Mouse (Mus musculus) CD8-positive naive resting alpha-beta T cell, adult 2 months (primary cell): ENCODE data around the gene Chchd1.
"Not testable (repeated sequence)": the region's sequence is repeated elsewhere in the genome, so short reads cannot be mapped to it uniquely, and the experiment has no call there.

Experiments
- DNase-seq, 2 experiments: peaks; one replicate each; pipeline ENCODE4 v3.0.0; 2022; ENCODE audit warnings: low read depth in 2 of 2, low spot score in 2 of 2

Chchd1 gene

DNA sequence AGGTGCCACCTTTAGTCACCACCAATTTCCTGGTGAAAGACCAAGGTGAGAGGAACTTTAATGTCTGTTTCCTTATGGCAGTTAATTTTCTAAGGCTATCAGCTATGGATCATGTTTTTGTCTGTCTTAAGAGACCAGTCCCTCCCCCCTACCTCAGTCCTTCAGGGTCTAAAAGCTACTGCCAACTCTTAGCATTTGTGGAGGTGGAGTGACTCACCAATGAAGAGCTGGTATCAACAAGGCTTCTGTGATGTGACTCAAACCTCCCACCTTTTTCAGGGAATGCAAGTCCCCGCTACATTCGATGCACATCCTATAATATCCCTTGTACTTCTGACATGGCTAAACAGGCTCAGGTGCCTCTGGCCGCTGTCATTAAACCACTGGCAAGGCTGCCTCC lies 16.2 kb upstream of the Chchd1 start:
- no peak for DNase-seq

DNA sequence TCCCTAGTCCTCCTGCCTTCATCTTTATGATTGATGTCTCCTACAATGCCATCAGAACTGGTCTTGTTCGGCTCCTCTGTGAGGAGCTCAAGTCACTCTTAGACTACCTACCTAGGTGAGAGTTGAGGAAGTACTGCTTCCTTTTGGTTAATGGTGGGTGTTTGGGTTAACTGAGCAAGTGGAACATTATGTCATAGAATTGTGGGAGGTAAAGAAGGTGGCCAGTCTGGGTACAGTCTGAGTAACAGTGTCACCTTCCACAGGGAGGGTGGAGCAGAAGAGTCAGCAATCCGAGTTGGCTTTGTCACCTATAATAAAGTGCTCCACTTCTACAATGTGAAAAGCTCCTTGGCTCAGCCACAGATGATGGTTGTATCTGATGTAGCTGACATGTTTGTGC lies 13.8 kb upstream of the Chchd1 start:
- no peak for DNase-seq

- no peak for DNase-seq
Measured at GRCm38 (mm10) chr14:20691772-20692171, 11.0 kb upstream of the Chchd1 start.

DNA sequence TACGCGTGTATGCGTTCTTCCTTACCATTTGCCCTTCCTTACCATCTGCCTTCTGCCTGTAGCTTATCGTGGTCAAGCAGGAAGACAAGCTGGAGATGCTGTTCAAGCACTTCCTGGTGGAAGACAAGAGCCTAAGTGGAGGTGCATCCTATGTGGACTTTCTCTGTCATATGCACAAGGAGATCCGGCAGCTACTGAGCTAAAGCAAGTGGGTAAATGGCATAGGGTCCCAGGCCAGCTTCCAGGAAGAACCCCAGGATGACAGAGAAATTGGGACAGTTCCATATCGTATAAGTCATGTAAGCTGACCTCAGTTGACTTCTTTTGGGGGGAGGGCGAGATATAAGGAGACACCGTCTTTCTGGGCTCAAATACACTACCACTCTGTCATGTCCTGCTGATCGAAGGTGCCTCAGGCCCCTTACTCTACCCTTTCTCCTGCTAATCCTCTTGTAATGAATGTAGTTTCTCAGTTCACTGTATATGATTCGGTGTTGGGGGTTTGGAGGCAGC lies 9.2 kb upstream of the Chchd1 start:
- DNase-seq, result no peak

GRCm38 (mm10) chr14:20694185-20694883 lies 8.5 kb upstream of the Chchd1 start:
- DNase-seq, result no peak

GRCm38 (mm10) chr14:20694884-20695760 lies 7.7 kb upstream of the Chchd1 start, which contains the start of gene Fut11:
Gene Fut11, plus strand, starts transcription at chr14:20694968.
- peak; percentile 79 to 80 for DNase-seq

GRCm38 (mm10) chr14:20695761-20696520 lies 6.9 kb upstream of the Chchd1 start:
- DNase-seq, result no peak

GRCm38 (mm10) chr14:20696986-20697385 lies 5.8 kb upstream of the Chchd1 start:
- DNase-seq, result peak; percentile 21 to 33

DNA sequence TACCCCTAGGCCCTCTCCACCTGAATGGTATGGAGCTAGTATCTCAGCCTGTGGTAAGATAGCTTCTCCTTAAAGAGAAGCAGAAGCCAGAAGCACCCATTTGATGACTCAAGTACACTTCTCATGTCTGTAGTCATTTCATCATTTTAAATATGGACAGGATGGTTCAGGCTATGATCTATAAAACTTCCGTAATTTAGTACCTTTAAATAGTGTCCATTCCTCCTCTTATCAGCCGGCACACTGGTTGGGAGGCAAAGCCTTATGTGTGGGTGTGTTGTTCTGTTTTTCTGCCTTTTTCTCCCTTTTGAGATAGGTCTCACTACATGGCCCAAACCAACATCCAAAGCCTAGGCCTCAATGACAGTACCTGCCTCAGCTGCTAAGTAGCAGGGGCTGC lies 4.3 kb upstream of the Chchd1 start:
- DNase-seq, result no peak

DNA sequence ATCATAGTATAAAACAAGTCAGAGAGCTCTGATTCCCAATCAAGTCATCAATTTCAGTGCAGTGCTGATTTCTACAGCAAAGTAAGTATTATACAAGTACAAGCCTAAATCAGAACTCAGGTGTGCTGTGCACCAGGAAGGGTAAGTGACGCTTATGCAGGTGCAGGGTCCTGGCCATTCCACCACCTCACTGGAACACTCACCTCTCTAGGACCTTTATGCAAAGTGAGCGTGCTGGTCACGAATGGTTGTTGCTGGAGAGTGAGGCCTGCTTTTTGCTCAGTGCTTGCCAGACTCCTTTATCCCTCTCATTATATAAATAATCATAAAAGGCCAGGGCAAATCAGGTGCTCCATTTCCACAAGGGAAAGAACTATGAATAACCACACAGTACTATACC lies 2.4 kb upstream of the Chchd1 start:
- no peak for DNase-seq

- no peak for DNase-seq
Measured at GRCm38 (mm10) chr14:20701554-20701953, 1.3 kb upstream of the Chchd1 start.

- DNase-seq, result no peak
Measured at GRCm38 (mm10) chr14:20702096-20702740, 588 bp upstream of the Chchd1 start.

GRCm38 (mm10) chr14:20703461-20703860 lies 655 bp downstream of the Chchd1 start:
- not testable (repeated sequence) for DNase-seq

DNA sequence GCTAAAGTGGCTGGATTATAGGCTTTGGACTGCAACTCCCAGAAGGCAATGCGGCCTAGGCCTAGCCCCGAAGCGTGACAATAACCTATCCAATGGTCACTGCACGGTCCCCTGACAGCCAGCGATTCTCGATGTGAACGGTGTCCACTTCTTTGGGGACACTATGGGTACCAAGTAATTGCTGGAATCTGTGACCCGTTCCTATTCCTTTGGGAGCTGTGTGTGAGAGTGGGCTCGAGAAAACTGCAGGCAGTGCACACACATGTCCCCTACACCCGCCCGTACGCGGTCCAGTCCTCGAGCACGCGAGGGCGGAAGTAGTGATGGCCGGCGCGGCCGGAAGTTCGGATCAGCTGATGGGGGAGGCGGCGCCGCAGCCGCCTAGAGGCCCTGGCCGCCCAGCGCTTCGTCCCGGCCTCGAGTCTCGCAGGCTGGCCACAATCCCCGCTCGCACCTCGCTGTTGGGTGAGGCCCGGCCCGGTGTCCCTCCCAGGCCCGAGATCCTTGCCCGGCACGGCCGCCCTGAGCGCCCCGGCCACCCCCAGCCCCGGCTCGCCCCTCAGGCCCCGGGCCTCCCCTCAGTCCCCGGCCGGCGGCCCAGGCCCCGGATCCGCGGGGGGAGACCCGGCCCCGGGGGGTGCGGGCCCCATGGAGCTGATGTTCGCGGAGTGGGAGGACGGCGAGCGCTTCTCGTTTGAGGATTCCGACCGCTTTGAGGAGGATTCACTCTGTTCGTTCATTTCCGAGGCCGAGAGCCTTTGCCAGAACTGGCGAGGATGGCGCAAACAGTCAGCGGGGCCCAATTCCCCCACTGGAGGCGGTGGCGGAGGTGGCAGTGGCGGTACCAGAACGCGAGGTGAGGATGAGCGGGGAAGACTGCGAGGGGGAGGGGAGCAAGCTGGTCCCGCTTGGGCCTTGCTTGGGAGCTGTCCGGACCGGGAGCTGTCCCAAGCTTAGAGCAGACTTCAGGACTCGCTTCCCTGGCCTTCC lies 4.7 kb downstream of the Chchd1 start, which contains the start of gene Zswim8:
TSS of gene Zswim8 (plus strand) at position 352 of the 990 bp plus-strand sequence.
- peak; percentile 42 to 49 for DNase-seq

GRCm38 (mm10) chr14:20708239-20708638 lies 5.4 kb downstream of the Chchd1 start:
- peak; percentile 11 to 36 for DNase-seq

GRCm38 (mm10) chr14:20713832-20714231 lies 11.0 kb downstream of the Chchd1 start:
- no peak for DNase-seq

DNA sequence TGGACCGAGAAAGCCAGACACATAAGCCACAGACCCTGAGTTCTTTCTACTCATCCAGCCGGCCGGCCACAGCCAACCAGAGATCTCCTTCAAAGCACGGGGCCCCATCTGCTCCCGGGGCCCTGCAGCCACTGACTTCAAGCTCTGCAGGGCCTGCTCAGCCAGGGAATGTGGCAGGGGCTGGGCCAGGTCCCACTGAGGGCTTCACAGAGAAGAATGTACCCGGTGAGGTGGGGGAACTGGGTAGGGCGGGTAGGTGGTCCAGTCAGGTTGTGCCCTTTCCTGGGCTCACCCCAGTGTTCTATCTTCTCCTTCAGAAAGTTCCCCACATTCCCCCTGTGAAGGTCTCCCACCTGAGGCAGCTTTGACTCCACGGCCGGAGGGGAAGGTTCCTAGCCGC lies 15.6 kb downstream of the Chchd1 start:
- no peak for DNase-seq

- no peak for DNase-seq
Measured at GRCm38 (mm10) chr14:20719767-20720166, 17.0 kb downstream of the Chchd1 start.

GRCm38 (mm10) chr14:20721371-20721770 lies 18.6 kb downstream of the Chchd1 start:
- no peak for DNase-seq

- no peak for DNase-seq
Measured at GRCm38 (mm10) chr14:20723006-20723405, 20.2 kb downstream of the Chchd1 start.
